Mouse (Mus musculus): ENCODE results near the gene Chd4. TPM values are rescaled to one million over a fixed set of nuclear protein-coding genes. Genes with fewer than 3 reads are reported as not detected.

Chd4 gene
- polyA plus RNA-seq, 1 experiment from 2014 or later: 198 TPM

- DNase-seq (ENCODE audit: low read depth, low spot score): no peak
- POLR2A ChIA-PET: no interaction called here
- TF ChIP-seq CTCF (IDR thresholded peaks at IDR 0.05): no peak
- CTCF ChIA-PET: no interaction called here
- in situ Hi-C loops (cut with MboI; ENCODE audit: low pct_unique_long_range_greater_than_20kb): no loop called here
- ATAC-seq: no peak
- no peaks in the 10 kb centered on the region for H3K27me3 ChIP-seq
Observed at GRCm38 (mm10) chr6:125179601-125180000, 83.8 kb downstream of the Chd4 start.

Other genes with a start within 250 kb of the Chd4 start
- 15.1 TPM for gene P3h3, start 238.2 kb upstream of the Chd4 start, polyA plus RNA-seq (2021)
- gene Gpr162, start 232.0 kb upstream of the Chd4 start, polyA plus RNA-seq (2021): 10.3 TPM
- gene Cd4, start 207.8 kb upstream of the Chd4 start, polyA plus RNA-seq (2021): not detected
- gene Lag3, start 184.3 kb upstream of the Chd4 start, polyA plus RNA-seq (2021): 0.49 TPM
- 850 TPM for gene Ptms, start 175.9 kb upstream of the Chd4 start, polyA plus RNA-seq (2021)
- gene Mlf2, start 164.6 kb upstream of the Chd4 start, polyA plus RNA-seq (2021): 442 TPM
- gene Cops7a, start 130.4 kb upstream of the Chd4 start, polyA plus RNA-seq (2021): 153 TPM
- 12.9 TPM for gene Pianp, start 99.3 kb upstream of the Chd4 start, polyA plus RNA-seq (2021)
- 53.0 TPM for gene Zfp384, start 86.8 kb upstream of the Chd4 start, polyA plus RNA-seq (2021)
- gene Ing4, start 56.2 kb upstream of the Chd4 start, polyA plus RNA-seq (2021): 77.6 TPM
- 9.7 TPM for gene Acrbp, start 46.3 kb upstream of the Chd4 start, polyA plus RNA-seq (2021)
- gene Lpar5, start 28.1 kb upstream of the Chd4 start, polyA plus RNA-seq (2021): not detected
- 65.0 TPM for gene Nop2, start 35.9 kb downstream of the Chd4 start, polyA plus RNA-seq (2021)
- 6.2 TPM for gene Iffo1, start 49.3 kb downstream of the Chd4 start, polyA plus RNA-seq (2021)
- gene Gapdh, start 70.5 kb downstream of the Chd4 start, polyA plus RNA-seq (2021): 889 TPM
- gene Ncapd2, start 95.7 kb downstream of the Chd4 start, polyA plus RNA-seq (2021): 73.8 TPM
- 175 TPM for gene Mrpl51, start 95.8 kb downstream of the Chd4 start, polyA plus RNA-seq (2021)
- gene Vamp1, start 119.6 kb downstream of the Chd4 start, polyA plus RNA-seq (2021): 7.5 TPM
- gene Tapbpl, start 135.9 kb downstream of the Chd4 start, polyA plus RNA-seq (2021): 18.2 TPM
- 0.33 TPM for gene Cd27, start 141.0 kb downstream of the Chd4 start, polyA plus RNA-seq (2021)
- not detected for gene Tuba3a, start 190.1 kb downstream of the Chd4 start, polyA plus RNA-seq (2021)
- gene Ltbr, start 217.9 kb downstream of the Chd4 start, polyA plus RNA-seq (2021): 164 TPM
- 1.8 TPM for gene Scnn1a, start 224.7 kb downstream of the Chd4 start, polyA plus RNA-seq (2021)